Mouse (Mus musculus) stomach, embryonic 15.5 days (tissue): Measurements from ENCODE around the gene Slc35d3. TPM values are rescaled to one million over a fixed set of nuclear protein-coding genes. Genes with fewer than 3 reads are reported as not detected.

Experiments used
- ATAC-seq: fragments of 200-750 bp; cut with Nextera tagmentation; 2 replicates; pipeline ENCODE4 v1.8.0; 2017; ENCODE audit warnings: low read depth, moderate number of reproducible peaks, moderate TSS enrichment; ENCODE audit not compliant: insufficient read depth, low FRiP score
- H3K27ac ChIP-seq: fragments of 300-500 bp; sonication (generic); 2 replicates; pipeline ENCODE4 v1.5.1; 2015; ENCODE audit warnings: mild to moderate bottlenecking, inconsistent platforms
- H3K27me3 ChIP-seq: fragments of 300-500 bp; sonication (generic); replicated peaks from 2 replicates; pipeline ENCODE4 v1.6.1; 2015; ENCODE audit warnings: inconsistent platforms
- H3K36me3 ChIP-seq: fragments of 300-500 bp; sonication (generic); 2 replicates; pipeline ENCODE4 v1.6.1; 2015; ENCODE audit warnings: inconsistent platforms
- H3K4me1 ChIP-seq: fragments of 300-500 bp; sonication (generic); 2 replicates; pipeline ENCODE4 v1.6.1; 2015; ENCODE audit warnings: inconsistent platforms
- H3K4me2 ChIP-seq: fragments of 300-500 bp; sonication (generic); 2 replicates; pipeline ENCODE4 v1.6.1; 2015; ENCODE audit warnings: mild to moderate bottlenecking, inconsistent platforms
- H3K4me3 ChIP-seq: fragments of 300-500 bp; sonication (generic); replicated peaks from 2 replicates; pipeline ENCODE4 v1.5.1; 2015; ENCODE audit warnings: inconsistent platforms
- H3K9ac ChIP-seq: fragments of 300-500 bp; sonication (generic); 2 replicates; pipeline ENCODE4 v1.6.1; 2015; ENCODE audit warnings: inconsistent platforms
- H3K9me3 ChIP-seq: fragments of 300-500 bp; sonication (generic); 2 replicates; pipeline ENCODE4 v1.6.1; 2016; ENCODE audit warnings: inconsistent platforms
- WGBS: fragments of 180-500 bp; shearing (Covaris S2); methylation state at CpG from one replicate; pipeline ENCODE4 v1.1.7; 2015; 5-methylcytosine and 5-hydroxymethylcytosine counted together
- polyA plus RNA-seq: library from polyadenylated mRNA; unstranded; fragments of >200 nt; fragmentation: Nextera tagmentation; extraction: Ambion mirVana; gene quantifications from 2 replicates; pipeline ENCODE4 v1.2.1, GENCODE M21; 2015

Slc35d3 gene
- polyA plus RNA-seq = 0.60 and 0.83 TPM in 2 replicates

DNA sequence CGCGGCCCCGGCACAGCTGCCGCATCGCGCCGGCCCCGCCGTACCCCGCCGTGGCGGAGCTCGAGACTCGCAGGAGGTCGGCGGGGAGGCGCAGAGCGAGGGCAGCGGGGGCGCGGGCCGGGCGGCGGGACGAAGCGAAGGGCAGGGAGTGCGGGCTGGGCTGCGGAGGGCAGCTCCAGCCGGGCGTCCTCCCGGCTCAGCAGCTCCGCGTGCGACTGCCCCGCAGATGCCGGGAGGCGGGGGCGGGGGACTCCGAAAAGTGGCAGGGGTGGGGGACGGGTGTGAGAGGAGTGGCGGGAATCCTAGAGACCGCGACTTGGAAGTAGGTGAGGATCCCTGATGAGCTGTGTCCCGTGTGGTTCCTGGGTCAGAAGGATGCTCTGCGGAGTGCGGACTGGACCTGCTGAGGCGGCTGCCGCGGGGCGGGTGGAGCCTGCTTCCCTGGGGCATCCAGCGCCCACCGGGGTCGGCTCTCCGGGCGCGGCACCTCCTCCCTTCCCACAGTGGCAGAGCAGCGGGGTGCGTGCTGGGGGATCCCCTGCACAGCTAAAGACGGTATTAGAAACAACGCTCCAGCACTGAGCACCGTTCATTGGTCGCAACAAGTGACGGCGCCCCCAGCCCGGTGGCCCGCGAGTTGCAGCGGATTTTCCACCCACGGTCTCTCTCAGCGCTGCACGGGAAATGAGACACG is at the start of gene Slc35d3:
Slc35d3 (minus strand) TSS at position 462 of the 694 bp plus-strand sequence.
- Histone ChIP-seq H3K36me3 (no peaks in the 10 kb centered on the region), H3K27ac (no peak within 1 kb of the TSS), H3K27me3 (peaks cover 53% of the 10 kb centered on the region), H3K4me3 (peak within 1 kb of the TSS; percentile 54), H3K4me1 (peaks cover 30% of the 10 kb centered on the region), H3K4me2 (peak within 1 kb of the TSS; percentile 100), H3K9me3 (no peaks in the 10 kb centered on the region), H3K9ac (no peak within 1 kb of the TSS)
- WGBS = under 1% methylated on average over 72 of the region's 72 CpGs
- ATAC-seq = 0 out of 2 replicates have a peak, but pooled peaks have one; percentile 24

GRCm38 (mm10) chr10:19900191-19900590 is 48.9 kb upstream of the Slc35d3 start:
- Histone ChIP-seq H3K4me3 (no peak overlapping the region), H3K36me3 (no peaks in the 10 kb centered on the region), H3K4me1 (no peaks in the 10 kb centered on the region), H3K9me3 (no peaks in the 10 kb centered on the region), H3K4me2 (no peak overlapping the region), H3K27me3 (no peaks in the 10 kb centered on the region), H3K9ac (no peak overlapping the region), H3K27ac (no peak overlapping the region)
- ATAC-seq = no peak
- 53% methylated on average over 2 of the region's 2 CpGs for WGBS

DNA sequence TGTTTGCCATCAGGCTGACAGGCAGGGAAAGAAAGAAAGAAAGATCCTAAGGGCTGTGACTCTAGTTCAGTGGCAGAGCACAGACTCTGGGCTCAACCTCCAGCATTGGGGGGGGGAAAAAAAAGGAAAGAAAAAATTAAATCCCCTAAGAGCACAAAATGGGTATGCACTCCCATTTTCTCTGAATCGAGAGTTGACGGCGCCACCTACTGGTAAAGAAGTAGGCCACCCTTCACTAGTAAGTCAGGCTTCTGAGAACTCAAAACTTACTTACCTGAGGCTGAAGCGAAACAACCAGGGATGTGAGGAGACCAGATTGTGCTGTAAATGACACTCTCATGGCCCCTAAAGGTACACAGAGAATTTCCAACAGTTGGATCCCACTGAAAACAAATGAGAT is 42.7 kb upstream of the Slc35d3 start:
- no peaks in the 10 kb centered on the region for H3K4me1 ChIP-seq
- WGBS = 20% methylated on average over 4 of the region's 4 CpGs

DNA sequence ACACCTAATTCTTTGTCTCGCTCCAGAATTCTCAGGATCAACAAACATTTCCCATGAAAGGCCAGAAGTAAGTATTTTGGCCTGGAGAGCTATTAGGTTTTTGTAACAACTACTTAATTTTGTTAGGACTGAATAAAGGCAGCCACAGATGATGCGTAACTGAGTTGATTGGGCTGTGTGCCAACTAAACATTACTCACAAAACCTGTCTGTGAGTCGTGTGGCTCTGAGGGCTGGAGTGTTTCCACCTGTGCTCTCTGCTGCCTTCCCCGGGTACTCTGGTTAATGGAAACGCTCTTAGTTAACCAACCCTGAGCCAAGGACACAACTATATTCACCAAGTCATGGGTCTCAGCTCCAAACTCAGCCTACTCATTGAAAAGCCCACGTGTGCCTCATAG is 41.9 kb upstream of the Slc35d3 start:
- H3K4me2 ChIP-seq = no peak overlapping the region
- H3K9me3 ChIP-seq = no peaks in the 10 kb centered on the region
- H3K4me1 ChIP-seq = no peaks in the 10 kb centered on the region
- no peak for ATAC-seq
- no peak overlapping the region for H3K9ac ChIP-seq
- H3K36me3 ChIP-seq = no peaks in the 10 kb centered on the region
- H3K27ac ChIP-seq = no peak overlapping the region
- 49% methylated on average over 6 of the region's 6 CpGs for WGBS
- H3K27me3 ChIP-seq = no peaks in the 10 kb centered on the region
- no peak overlapping the region for H3K4me3 ChIP-seq

More for the DNA sequence above, 42.7 kb upstream of the Slc35d3 start:
- Histone ChIP-seq H3K9ac (no peak overlapping the region), H3K36me3 (no peaks in the 10 kb centered on the region), H3K27ac (no peak overlapping the region), H3K27me3 (no peaks in the 10 kb centered on the region), H3K4me2 (no peak overlapping the region), H3K4me3 (no peak overlapping the region), H3K9me3 (no peaks in the 10 kb centered on the region)
- no peak for ATAC-seq

DNA sequence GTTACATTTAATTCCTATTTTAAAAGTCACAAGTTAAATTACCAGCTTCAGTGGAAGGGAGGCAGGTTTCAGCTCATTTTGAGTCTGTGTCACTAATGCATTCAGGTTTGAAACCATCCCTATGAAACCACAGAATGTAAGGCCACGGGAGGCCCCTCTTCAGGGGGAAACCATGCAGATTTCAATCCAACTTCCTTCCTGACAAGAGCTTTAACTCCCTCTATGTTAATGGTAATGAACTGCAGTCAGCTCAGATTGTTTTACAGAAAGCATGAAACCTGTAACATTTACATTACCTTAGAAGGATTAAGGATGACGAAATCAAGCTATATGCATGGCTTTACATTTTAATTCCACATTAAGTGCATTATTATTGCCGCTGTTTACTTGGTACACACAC is 40.4 kb upstream of the Slc35d3 start:
- no peaks in the 10 kb centered on the region for H3K27me3 ChIP-seq

DNA sequence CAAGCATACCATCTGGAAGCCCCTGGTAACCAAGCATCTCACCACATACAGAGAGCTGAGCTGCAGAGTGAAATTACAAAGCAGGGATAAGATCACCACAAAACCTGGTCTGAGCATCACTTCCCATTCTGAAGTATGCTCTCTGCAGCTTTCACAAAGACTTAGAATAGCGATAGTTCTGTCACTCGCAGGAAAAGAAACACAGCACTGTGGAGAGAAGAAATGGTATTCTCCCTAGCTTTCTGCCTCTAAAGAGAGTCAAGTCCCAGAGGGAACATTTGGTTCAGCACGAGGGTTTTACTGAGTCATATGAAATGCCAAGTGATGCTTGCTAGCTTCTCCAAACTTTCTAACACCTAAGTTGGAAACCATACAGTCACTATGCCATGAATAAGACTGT is 38.6 kb upstream of the Slc35d3 start:
- no peak overlapping the region for H3K9ac ChIP-seq
- H3K4me1 ChIP-seq = no peaks in the 10 kb centered on the region
- no peak overlapping the region for H3K4me3 ChIP-seq
- no peaks in the 10 kb centered on the region for H3K9me3 ChIP-seq
- H3K36me3 ChIP-seq = no peaks in the 10 kb centered on the region
- WGBS = 87% methylated on average over 3 of the region's 3 CpGs
- H3K4me2 ChIP-seq = no peak overlapping the region
- no peak for ATAC-seq
- H3K27ac ChIP-seq = no peak overlapping the region
- H3K27me3 ChIP-seq = no peaks in the 10 kb centered on the region

More for the DNA sequence above, 40.4 kb upstream of the Slc35d3 start:
- H3K4me1 ChIP-seq = no peaks in the 10 kb centered on the region
- H3K9me3 ChIP-seq = no peaks in the 10 kb centered on the region
- H3K4me3 ChIP-seq = no peak overlapping the region
- no peaks in the 10 kb centered on the region for H3K36me3 ChIP-seq
- H3K9ac ChIP-seq = no peak overlapping the region
- no peak overlapping the region for H3K27ac ChIP-seq
- no peak for ATAC-seq
- WGBS = 57% methylated on average over 3 of the region's 3 CpGs
- H3K4me2 ChIP-seq = no peak overlapping the region

GRCm38 (mm10) chr10:19886249-19886648 is 35.0 kb upstream of the Slc35d3 start:
- no peaks in the 10 kb centered on the region for H3K4me1 ChIP-seq
- H3K9ac ChIP-seq = no peak overlapping the region
- no peaks in the 10 kb centered on the region for H3K36me3 ChIP-seq
- WGBS = 65% methylated on average over 3 of the region's 3 CpGs
- no peak for ATAC-seq
- no peak overlapping the region for H3K27ac ChIP-seq
- H3K9me3 ChIP-seq = no peaks in the 10 kb centered on the region
- no peaks in the 10 kb centered on the region for H3K27me3 ChIP-seq
- no peak overlapping the region for H3K4me2 ChIP-seq
- no peak overlapping the region for H3K4me3 ChIP-seq

DNA sequence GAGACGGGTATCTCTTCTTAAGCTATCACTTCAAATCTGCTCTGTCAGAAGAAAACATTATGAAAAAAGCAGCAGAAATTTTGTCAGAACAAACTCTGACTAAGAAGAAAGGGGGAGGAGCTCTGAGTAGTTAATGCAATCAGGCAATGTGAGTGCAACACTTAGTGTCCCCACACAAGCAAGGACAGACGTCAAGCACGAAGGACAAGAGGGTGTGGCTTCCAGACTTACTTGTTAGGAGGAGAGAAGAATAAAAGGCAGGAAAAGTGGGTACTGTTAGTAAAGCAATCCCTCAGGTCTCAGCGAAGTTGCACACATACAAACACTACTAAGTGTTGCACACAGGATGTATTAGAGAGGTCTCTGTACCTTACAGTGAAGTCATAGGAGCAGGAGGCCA is 33.1 kb upstream of the Slc35d3 start:
- H3K9ac ChIP-seq = no peak overlapping the region
- no peaks in the 10 kb centered on the region for H3K4me1 ChIP-seq
- no peaks in the 10 kb centered on the region for H3K9me3 ChIP-seq
- no peak overlapping the region for H3K27ac ChIP-seq
- 64% methylated on average over 4 of the region's 4 CpGs for WGBS
- no peak overlapping the region for H3K4me2 ChIP-seq
- no peak overlapping the region for H3K4me3 ChIP-seq
- no peaks in the 10 kb centered on the region for H3K36me3 ChIP-seq
- no peak for ATAC-seq
- H3K27me3 ChIP-seq = no peaks in the 10 kb centered on the region

GRCm38 (mm10) chr10:19880437-19880836 is 29.2 kb upstream of the Slc35d3 start:
- Histone ChIP-seq H3K36me3 (no peaks in the 10 kb centered on the region), H3K9ac (no peak overlapping the region), H3K4me2 (no peak overlapping the region), H3K27me3 (no peaks in the 10 kb centered on the region), H3K4me3 (no peak overlapping the region), H3K9me3 (no peaks in the 10 kb centered on the region), H3K4me1 (0 out of 2 replicates have a peak, but pooled peaks cover 7% of the 10 kb centered on the region), H3K27ac (no peak overlapping the region)
- no peak for ATAC-seq
- WGBS = 78% methylated on average over 3 of the region's 3 CpGs

DNA sequence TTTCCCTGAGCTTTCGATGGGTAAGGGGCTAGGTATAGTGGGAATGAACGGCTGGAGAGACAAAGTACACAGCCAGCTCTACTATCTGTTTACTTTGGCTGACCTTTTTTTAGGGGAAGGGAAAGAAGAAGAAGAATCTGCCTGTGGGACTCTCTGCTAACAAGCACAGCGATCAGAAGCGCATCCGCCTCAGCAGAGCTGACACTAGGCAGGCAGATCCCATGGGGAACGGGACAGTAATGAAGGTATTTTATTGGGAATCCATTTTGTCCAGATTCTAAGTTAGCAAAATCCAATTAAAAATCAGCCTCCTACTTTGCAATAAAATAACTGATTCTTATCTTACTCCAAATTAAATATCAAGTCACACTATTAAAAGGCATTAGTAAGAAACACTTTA is 27.9 kb upstream of the Slc35d3 start:
- Histone ChIP-seq H3K9ac (no peak overlapping the region), H3K4me2 (no peak overlapping the region), H3K36me3 (no peaks in the 10 kb centered on the region), H3K4me3 (no peak overlapping the region), H3K27ac (no peak overlapping the region), H3K4me1 (0 out of 2 replicates have a peak, but pooled peaks cover 7% of the 10 kb centered on the region), H3K9me3 (no peaks in the 10 kb centered on the region), H3K27me3 (no peaks in the 10 kb centered on the region)
- WGBS = 58% methylated on average over 6 of the region's 6 CpGs
- ATAC-seq = no peak

DNA sequence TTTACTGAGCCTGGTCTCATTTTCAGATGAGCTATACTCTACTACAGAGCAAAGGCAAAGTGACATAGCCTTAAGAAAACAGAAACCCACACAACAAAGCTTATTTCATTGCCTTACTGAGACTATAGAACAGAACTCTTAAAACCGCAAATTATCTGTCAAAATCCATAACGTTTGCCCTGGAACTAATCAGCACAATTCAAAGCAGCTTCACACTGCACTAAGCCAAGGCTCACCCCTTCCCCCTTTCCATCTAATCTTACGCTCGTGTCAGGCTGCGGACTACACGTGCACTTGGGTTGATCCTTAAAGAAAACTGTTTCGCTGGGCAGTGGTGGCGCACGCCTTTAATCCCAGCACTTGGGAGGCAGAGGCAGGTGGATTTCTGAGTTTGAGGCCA is 26.4 kb upstream of the Slc35d3 start:
- Histone ChIP-seq H3K27ac (no peak overlapping the region; the same call in 1 of the 2 replicates), H3K4me1 (0 out of 2 replicates have a peak, but pooled peaks cover 7% of the 10 kb centered on the region), H3K27me3 (no peaks in the 10 kb centered on the region), H3K9me3 (no peaks in the 10 kb centered on the region), H3K36me3 (no peaks in the 10 kb centered on the region), H3K9ac (no peak overlapping the region), H3K4me3 (no peak overlapping the region), H3K4me2 (peak overlapping the region; percentile 24; the same call in 1 of the 2 replicates)
- no peak; the same call in 1 of the 2 replicates for ATAC-seq
- WGBS = 74% methylated on average over 9 of the region's 9 CpGs

DNA sequence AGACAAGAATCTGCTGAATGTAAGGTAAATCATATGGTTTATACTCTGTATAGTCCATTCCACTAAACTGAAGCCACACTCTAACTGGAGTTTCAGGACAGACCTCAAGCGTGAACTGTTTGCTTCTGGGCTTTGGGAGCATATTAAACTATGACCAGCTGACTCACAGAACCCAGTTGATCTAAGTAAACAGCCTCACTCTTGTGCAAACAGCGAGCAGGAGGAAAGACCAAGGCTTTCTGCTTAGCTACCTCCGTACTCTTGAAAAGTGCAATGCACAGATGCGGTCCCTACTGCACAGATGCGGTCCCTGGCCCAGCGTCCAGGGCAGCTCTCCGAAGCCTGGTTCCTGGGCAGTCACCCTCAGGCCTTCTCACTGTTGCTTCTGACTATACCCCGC is 26.0 kb upstream of the Slc35d3 start:
- ATAC-seq = peak; percentile 72; the same call in 1 of the 2 replicates
- no peaks in the 10 kb centered on the region for H3K9me3 ChIP-seq
- no peaks in the 10 kb centered on the region for H3K27me3 ChIP-seq
- H3K27ac ChIP-seq = peak overlapping the region; percentile 23; the same call in 1 of the 2 replicates
- WGBS = 65% methylated on average over 8 of the region's 8 CpGs
- H3K4me3 ChIP-seq = no peak overlapping the region
- H3K9ac ChIP-seq = no peak overlapping the region
- H3K4me1 ChIP-seq = 0 out of 2 replicates have a peak, but pooled peaks cover 7% of the 10 kb centered on the region
- H3K36me3 ChIP-seq = no peaks in the 10 kb centered on the region
- peak overlapping the region; percentile 24 for H3K4me2 ChIP-seq
